Mouse (Mus musculus): ENCODE measurements around the gene Clcn7.
"Not testable (repeated sequence)": the region's sequence is repeated elsewhere in the genome, so short reads cannot be mapped to it uniquely, and the experiment has no call there.

GRCm38 (mm10) chr17:25125442-25126060 is 7.6 kb upstream of the Clcn7 start:
- TF ChIP-seq CTCF (conservative IDR thresholded peaks at IDR 0.05; ENCODE audit: low read length); NANOG (IDR thresholded peaks at IDR 0.05; ENCODE audit: borderline replicate concordance, low read length); POU5F1 (IDR thresholded peaks at IDR 0.05; ENCODE audit: borderline replicate concordance, low read length): not testable (repeated sequence)
